ENCODE assay signal across 13 mouse cellular contexts in genomic region chr4:32374751-32375582, GRCm38 (mm10).
DNase-seq lines count a peak whose midpoint lies in the region; ATAC-seq lines count a peak whose summit lies in the region.
"Had no signal": no experiment of that assay in that cellular context is flagged by ENCODE, and none has a peak within 500 bp of the region (broad histone marks: within the 10 kb centered on the region; RNA-seq: fewer than 3 reads in every experiment).

No protein-coding gene starts in this region.

- H3K27me3 ChIP-seq in heart, embryonic 13.5 days (replicated peaks), result no peaks in the 10 kb centered on the region
- H3K27me3 ChIP-seq in heart, embryonic 11.5 days (ENCODE audit: control insufficient read depth, insufficient read depth, low read length), result no peaks in the 10 kb centered on the region
- H3K27me3 ChIP-seq in embryonic facial prominence, embryonic 10.5 days (replicated peaks; ENCODE audit: low read depth, poor library complexity, severe bottlenecking), result no peaks in the 10 kb centered on the region
- H3K27me3 ChIP-seq in hindbrain, embryonic 15.5 days, result no peaks in the 10 kb centered on the region
- H3K27me3 ChIP-seq: limb, embryonic 13.5 days had no signal

- no peak overlapping the region for H3K4me3 ChIP-seq in heart, embryonic 13.5 days
- no peak overlapping the region for H3K4me3 ChIP-seq in heart, embryonic 11.5 days (ENCODE audit: low read depth, low read length)
- no peak overlapping the region for H3K4me3 ChIP-seq in embryonic facial prominence, embryonic 10.5 days
- no peak overlapping the region for H3K4me3 ChIP-seq in hindbrain, embryonic 15.5 days
- H3K4me3 ChIP-seq: heart, adult 2 months; limb, embryonic 13.5 days had no signal

- H3K4me2 ChIP-seq in heart, embryonic 13.5 days, result no peak overlapping the region
- no peak overlapping the region for H3K4me2 ChIP-seq in heart, embryonic 11.5 days
- no peak overlapping the region for H3K4me2 ChIP-seq in hindbrain, embryonic 15.5 days
- H3K4me2 ChIP-seq: limb, embryonic 13.5 days had no signal

- peaks cover 74% of the 10 kb centered on the region for H3K4me1 ChIP-seq in heart, embryonic 13.5 days
- H3K4me1 ChIP-seq in heart, embryonic 11.5 days (ENCODE audit: control insufficient read depth, insufficient read depth, low read length), result peaks cover 52% of the 10 kb centered on the region
- peaks cover 60% of the 10 kb centered on the region for H3K4me1 ChIP-seq in embryonic facial prominence, embryonic 10.5 days
- peaks cover 60% of the 10 kb centered on the region for H3K4me1 ChIP-seq in hindbrain, embryonic 15.5 days (replicated peaks)

- WGBS in heart, embryonic 13.5 days, result 66% methylated on average over 10 of the region's 10 CpGs
- 64% methylated on average over 10 of the region's 10 CpGs for WGBS in heart, embryonic 11.5 days (ENCODE audit: insufficient replicate concordance)
- WGBS in embryonic facial prominence, embryonic 10.5 days, result 53% methylated on average over 10 of the region's 10 CpGs
- WGBS in hindbrain, embryonic 15.5 days, result 66% methylated on average over 10 of the region's 10 CpGs

- no peak overlapping the region for H3K27ac ChIP-seq in heart, embryonic 13.5 days (replicated peaks)
- H3K27ac ChIP-seq in heart, embryonic 11.5 days (ENCODE audit: low read depth, low read length), result no peak overlapping the region
- H3K27ac ChIP-seq in embryonic facial prominence, embryonic 10.5 days (replicated peaks), result peak overlapping the region; percentile 31
- H3K27ac ChIP-seq in hindbrain, embryonic 15.5 days (replicated peaks), result no peak overlapping the region; the same call in 1 of the 2 replicates
- H3K27ac ChIP-seq: limb, embryonic 13.5 days had no signal

- 0 out of 2 replicates have a peak overlapping the region, but pooled peaks have one; percentile 20 for H3K9ac ChIP-seq in heart, embryonic 13.5 days
- H3K9ac ChIP-seq in heart, embryonic 11.5 days (ENCODE audit: low read depth, low read length), result no peak overlapping the region
- H3K9ac ChIP-seq in hindbrain, embryonic 15.5 days, result no peak overlapping the region
- H3K9ac ChIP-seq: limb, embryonic 13.5 days had no signal

- H3K9me3 ChIP-seq in heart, embryonic 13.5 days, result no peaks in the 10 kb centered on the region
- no peaks in the 10 kb centered on the region for H3K9me3 ChIP-seq in heart, embryonic 11.5 days (replicated peaks; ENCODE audit: control insufficient read depth, low read length)
- no peaks in the 10 kb centered on the region for H3K9me3 ChIP-seq in embryonic facial prominence, embryonic 10.5 days
- H3K9me3 ChIP-seq in hindbrain, embryonic 15.5 days, result no peaks in the 10 kb centered on the region
- H3K9me3 ChIP-seq: limb, embryonic 13.5 days had no signal

- DNase-seq in CD4-positive helper T cell, adult 2 months (ENCODE audit: low read depth, low spot score), result peak; percentile 34
- no peak for DNase-seq in embryonic facial prominence, embryonic 10.5 days (ENCODE audit: low spot score)
- DNase-seq in gastrocnemius, postnatal 14 days, result no peak
- DNase-seq in adrenal gland, adult 18-20 months (ENCODE audit: low spot score in 2 of 2), result no peak
- DNase-seq: B cell, adult 2 months; heart, adult 2 months; kidney, postnatal 10 days; right cerebral cortex, postnatal 25 days had no signal

- ATAC-seq in heart, embryonic 13.5 days (ENCODE audit: extremely low read depth, insufficient number of reproducible peaks, low FRiP score, low TSS enrichment), result no peak
- ATAC-seq in heart, embryonic 11.5 days (replicated peaks; ENCODE audit: insufficient number of reproducible peaks, low FRiP score, low TSS enrichment), result no peak
- peak; percentile 39; the same call in 1 of the 2 replicates for ATAC-seq in hindbrain, embryonic 15.5 days (ENCODE audit: low FRiP score, low read depth)
- no peak for ATAC-seq in granulocyte monocyte progenitor cell, adult 5-6 weeks (replicated peaks; ENCODE audit: poor library complexity, severe bottlenecking)

- no peaks in the 10 kb centered on the region for H3K36me3 ChIP-seq in heart, embryonic 13.5 days
- H3K36me3 ChIP-seq in heart, embryonic 11.5 days (ENCODE audit: control insufficient read depth, insufficient read depth, low read length), result no peaks in the 10 kb centered on the region
- no peaks in the 10 kb centered on the region for H3K36me3 ChIP-seq in embryonic facial prominence, embryonic 10.5 days (replicated peaks)
- no peaks in the 10 kb centered on the region for H3K36me3 ChIP-seq in hindbrain, embryonic 15.5 days
- H3K36me3 ChIP-seq: limb, embryonic 13.5 days had no signal

- intact Hi-C loops in gastrocnemius, postnatal 14 days (cut with DNase I; ENCODE audit: low total_unique reads), result no loop called here
